Mouse (Mus musculus) liver, adult 2 months (tissue): ENCODE data around the gene Trmt1l. TPM values are rescaled to one million over a fixed set of nuclear protein-coding genes. Genes with fewer than 3 reads are reported as not detected.
A peak's percentile ranks its signal among the peaks of the same experiment; 100 is the strongest.
"Not testable (repeated sequence)": the region's sequence is repeated elsewhere in the genome, so short reads cannot be mapped to it uniquely, and the experiment has no call there.

Source experiments
- DNase-seq: peaks from one replicate; pipeline ENCODE4 v3.0.0-alpha.2; 2011; ENCODE audit warnings: low read depth, low spot score; ENCODE audit errors: extremely low read depth
- H3K27ac ChIP-seq: fragments of 200-500 bp; replicated peaks from 2 replicates; pipeline ENCODE4 v1.5.1; 2012; ENCODE audit warnings: low read depth, mild to moderate bottlenecking, control low read depth, inconsistent platforms, low read length; ENCODE audit not compliant: insufficient read depth
- H3K27me3 ChIP-seq: fragments of 200-500 bp; 2 replicates; pipeline ENCODE4 v1.6.1; 2012; ENCODE audit warnings: mild to moderate bottlenecking, moderate library complexity, low read length, inconsistent platforms; ENCODE audit not compliant: control insufficient read depth, insufficient read depth
- H3K36me3 ChIP-seq: fragments of 200-500 bp; 2 replicates; pipeline ENCODE4 v1.6.1; 2012; ENCODE audit warnings: low read length, inconsistent platforms; ENCODE audit not compliant: control insufficient read depth, insufficient read depth
- H3K4me1 ChIP-seq: fragments of 200-500 bp; 2 replicates; pipeline ENCODE4 v1.6.1; 2011; ENCODE audit warnings: low read length; ENCODE audit not compliant: control insufficient read depth, insufficient read depth
- H3K4me3 ChIP-seq: fragments of 200-500 bp; 2 replicates; pipeline ENCODE4 v1.5.1; 2011; ENCODE audit warnings: low read depth, mild to moderate bottlenecking, control low read depth, low read length, moderate library complexity; ENCODE audit not compliant: insufficient read depth
- H3K79me2 ChIP-seq: fragments of 200-500 bp; 2 replicates; pipeline ENCODE4 v1.6.1; 2012; ENCODE audit warnings: inconsistent platforms, mild to moderate bottlenecking, low read length, moderate library complexity; ENCODE audit not compliant: control insufficient read depth, insufficient read depth
- H3K9ac ChIP-seq: fragments of 200-500 bp; 2 replicates; pipeline ENCODE4 v1.6.1; 2012; ENCODE audit warnings: low read depth, mild to moderate bottlenecking, control low read depth, inconsistent platforms, low read length
- CTCF ChIP-seq: fragments of 200-500 bp; IDR thresholded peaks from 2 replicates; pipeline ENCODE4 v1.5.1; 2011; ENCODE audit warnings: low read depth, low read length, control low read depth
- POLR2A ChIP-seq: fragments of 200-500 bp; IDR thresholded peaks from 2 replicates; pipeline ENCODE4 v1.6.1; 2011; ENCODE audit warnings: low read length, control low read depth; ENCODE audit not compliant: insufficient read depth; ENCODE audit errors: extremely low read depth
- WGBS: fragments of 180-500 bp; shearing (Covaris S2); methylation state at CpG from one replicate; pipeline ENCODE4 v1.1.7; 2018; 5-methylcytosine and 5-hydroxymethylcytosine counted together
- polyA plus RNA-seq: library from polyadenylated mRNA; depleted of rRNA; stranded (reverse); fragments of >200 nt; gene quantifications from 2 replicates; pipeline ENCODE4 v1.2.3, GENCODE M21; 2012
- total RNA-seq: library from RNA; depleted of rRNA; stranded (reverse); fragments of >200 nt; gene quantifications from 2 replicates; pipeline ENCODE4 v1.2.3, GENCODE M21; 2014

The Trmt1l gene
- total and polyA plus RNA-seq, 2 experiments: 9.6 to 15.9 TPM

DNA sequence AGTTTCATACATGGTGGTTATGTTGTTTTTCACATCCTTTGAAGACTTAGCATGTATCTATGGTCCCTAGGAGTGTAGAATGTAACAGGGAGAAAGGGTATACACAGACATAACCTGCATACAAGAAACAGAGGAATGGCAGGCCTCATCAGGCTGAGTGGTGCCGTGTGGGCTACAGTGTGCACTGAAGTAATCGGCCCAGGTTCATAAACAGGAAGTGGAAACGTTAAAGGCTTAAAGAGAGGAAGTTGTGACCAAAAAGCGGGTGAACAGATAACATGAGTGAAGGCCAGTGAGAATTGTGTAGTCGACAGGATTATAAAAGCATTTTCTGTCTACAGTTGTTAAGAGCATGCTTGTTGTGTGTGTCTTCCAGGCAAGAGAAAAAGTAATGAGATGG lies 28.7 kb downstream of the Trmt1l start:
- Histone ChIP-seq H3K4me3 (no peak overlapping the region), H3K27me3 (no peaks in the 10 kb centered on the region), H3K36me3 (peaks cover 49% of the 10 kb centered on the region), H3K4me1 (no peaks in the 10 kb centered on the region), H3K79me2 (no peaks in the 10 kb centered on the region), H3K9ac (no peak overlapping the region), H3K27ac (no peak overlapping the region)
- TF ChIP-seq POLR2A (no peak), CTCF (no peak)
- 69% methylated on average over 5 of the region's 5 CpGs for WGBS
- no peak for DNase-seq

DNA sequence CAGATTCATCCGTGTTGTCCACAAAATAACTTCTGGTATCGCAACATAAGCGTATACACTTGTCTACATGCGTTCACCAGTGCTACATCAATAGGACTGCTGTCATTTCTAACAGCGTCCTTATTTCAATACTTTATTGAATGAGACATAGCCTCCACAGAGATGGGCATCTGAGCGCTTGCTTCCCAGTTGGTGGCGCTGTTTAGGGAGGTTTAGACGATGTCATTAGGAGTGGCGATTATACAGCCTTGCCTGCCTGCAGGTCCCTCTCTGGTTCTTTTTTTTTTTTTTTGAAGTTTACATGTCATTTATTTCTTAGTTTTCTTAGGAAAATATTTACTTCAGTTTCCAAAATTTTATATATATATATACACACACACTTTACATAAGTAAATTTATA lies 32.9 kb downstream of the Trmt1l start:
- 92% methylated on average over 9 of the region's 9 CpGs for WGBS
- no peak for DNase-seq

DNA sequence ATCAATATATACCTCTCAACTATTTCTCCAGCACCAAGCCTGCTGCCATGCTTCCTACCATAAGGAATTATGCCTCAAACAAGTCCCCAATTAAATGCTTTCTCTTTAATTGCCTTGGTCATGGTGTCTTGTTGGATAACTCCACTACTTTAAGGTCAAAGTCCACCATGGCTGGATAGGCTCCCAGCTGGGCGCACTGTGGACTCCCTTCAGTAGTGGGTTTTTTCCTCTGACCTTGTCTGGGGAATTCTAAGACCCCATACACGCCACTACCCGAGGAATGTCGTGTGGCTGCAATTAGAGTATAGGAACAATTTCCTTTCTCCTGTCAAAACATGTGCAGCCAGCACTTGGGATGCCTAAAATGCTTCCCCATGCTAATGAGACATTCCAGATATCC lies 36.6 kb downstream of the Trmt1l start:
- Histone ChIP-seq H3K27me3 (no peaks in the 10 kb centered on the region), H3K9ac (no peak overlapping the region), H3K79me2 (no peaks in the 10 kb centered on the region), H3K4me1 (peaks cover 2% of the 10 kb centered on the region; the same call in 1 of the 2 replicates), H3K4me3 (no peak overlapping the region), H3K36me3 (peaks cover 14% of the 10 kb centered on the region), H3K27ac (no peak overlapping the region)
- 61% methylated on average over 4 of the region's 4 CpGs for WGBS
- TF ChIP-seq CTCF (no peak), POLR2A (no peak)
- peak; percentile 61 for DNase-seq

More for the DNA sequence above, 32.9 kb downstream of the Trmt1l start:
- no peaks in the 10 kb centered on the region for H3K79me2 ChIP-seq
- peak; percentile 34; the same call in 1 of the 2 replicates for TF ChIP-seq CTCF
- no peak for TF ChIP-seq POLR2A
- H3K4me3 ChIP-seq: no peak overlapping the region
- peaks cover 2% of the 10 kb centered on the region; the same call in 1 of the 2 replicates for H3K4me1 ChIP-seq
- H3K27me3 ChIP-seq: no peaks in the 10 kb centered on the region
- peaks cover 30% of the 10 kb centered on the region for H3K36me3 ChIP-seq
- H3K9ac ChIP-seq: no peak overlapping the region
- no peak overlapping the region for H3K27ac ChIP-seq

DNA sequence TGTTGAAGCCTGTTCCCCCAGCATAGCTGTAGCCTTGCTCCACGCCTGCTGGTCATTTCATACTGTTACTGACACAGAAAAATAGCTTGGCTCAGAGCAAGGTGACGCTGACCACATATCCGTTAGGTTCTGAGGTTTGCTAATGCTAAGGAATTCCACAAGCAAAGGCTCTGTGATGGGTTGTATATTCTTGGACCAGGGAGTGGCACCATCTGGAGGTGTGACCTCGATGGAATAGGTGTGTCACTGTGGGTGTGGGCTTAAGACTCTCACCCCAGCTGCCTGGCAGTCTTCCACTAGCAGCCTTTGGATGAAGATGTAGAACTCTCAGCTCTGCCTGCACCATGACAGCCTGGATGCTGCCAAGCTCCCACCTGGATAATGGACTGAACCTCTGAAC lies 38.2 kb downstream of the Trmt1l start:
- Histone ChIP-seq H3K4me3 (no peak overlapping the region), H3K36me3 (peaks cover 16% of the 10 kb centered on the region), H3K27me3 (no peaks in the 10 kb centered on the region), H3K9ac (no peak overlapping the region), H3K4me1 (peaks cover 2% of the 10 kb centered on the region; the same call in 1 of the 2 replicates), H3K79me2 (no peaks in the 10 kb centered on the region), H3K27ac (no peak overlapping the region)
- no peak for DNase-seq
- no peak for TF ChIP-seq POLR2A
- TF ChIP-seq CTCF: no peak
- WGBS: 94% methylated on average over 4 of the region's 4 CpGs

DNA sequence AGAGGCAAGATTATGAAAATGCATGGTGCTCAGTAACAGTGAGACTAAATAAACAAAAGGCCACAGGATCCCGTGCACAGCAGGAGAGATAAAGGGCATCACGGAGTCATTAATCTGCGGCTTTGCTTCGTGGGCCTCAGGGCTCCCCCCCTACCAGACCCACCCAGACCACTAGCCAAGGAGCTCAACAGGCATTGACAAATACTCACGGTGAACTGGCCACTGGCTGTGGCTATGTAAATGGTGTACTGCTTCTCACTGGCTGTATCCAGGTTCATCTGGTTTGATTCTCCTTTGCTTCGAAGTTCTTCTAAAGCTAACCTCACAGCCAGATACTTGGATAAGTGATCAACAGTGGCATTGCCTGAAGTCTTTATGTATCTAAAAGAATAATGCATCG lies 43.1 kb downstream of the Trmt1l start:
- no peaks in the 10 kb centered on the region for H3K27me3 ChIP-seq
- H3K4me3 ChIP-seq: no peak overlapping the region
- H3K9ac ChIP-seq: no peak overlapping the region
- WGBS: 84% methylated on average over 7 of the region's 7 CpGs
- TF ChIP-seq POLR2A: no peak
- TF ChIP-seq CTCF: no peak
- H3K4me1 ChIP-seq: no peaks in the 10 kb centered on the region
- no peak for DNase-seq
- no peak overlapping the region for H3K27ac ChIP-seq
- peaks cover 48% of the 10 kb centered on the region for H3K36me3 ChIP-seq
- no peaks in the 10 kb centered on the region for H3K79me2 ChIP-seq

DNA sequence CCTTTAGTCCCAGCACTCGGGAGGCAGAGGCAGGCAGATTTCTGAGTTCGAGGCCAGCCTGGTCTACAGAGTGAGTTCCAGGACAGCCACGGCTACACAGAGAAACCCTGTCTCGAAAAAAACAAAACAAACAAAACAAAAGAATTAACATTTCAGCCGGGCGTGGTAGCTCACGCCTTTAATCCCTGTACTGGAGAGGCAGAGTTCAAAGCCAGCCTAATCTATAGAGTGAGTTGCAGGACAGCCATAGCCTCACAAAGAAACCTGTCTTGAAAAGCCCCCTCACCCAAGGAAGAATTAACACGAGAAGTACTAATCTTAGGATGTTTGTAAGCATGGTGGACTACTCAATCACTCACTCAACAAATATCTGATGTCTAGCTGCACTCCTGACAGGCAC lies 44.0 kb downstream of the Trmt1l start:
- WGBS: 94% methylated on average over 8 of the region's 8 CpGs
- DNase-seq, H3K9ac ChIP-seq, H3K27me3 ChIP-seq, H3K4me3 ChIP-seq, H3K27ac ChIP-seq, H3K79me2 ChIP-seq, H3K4me1 ChIP-seq: not testable (repeated sequence)
- H3K36me3 ChIP-seq: peaks cover 57% of the 10 kb centered on the region
